Mouse (Mus musculus) neural tube, embryonic 12.5 days (tissue): ENCODE data around the gene Entpd7. TPM values are rescaled to one million over a fixed set of nuclear protein-coding genes. Genes with fewer than 3 reads are reported as not detected.

Experiments used
- ATAC-seq: fragments of 200-750 bp; cut with Nextera tagmentation; 2 replicates; pipeline ENCODE4 v1.8.0; 2017; ENCODE audit warnings: low read depth, mild to moderate bottlenecking, moderate TSS enrichment, moderate library complexity; ENCODE audit not compliant: low FRiP score
- H3K27ac ChIP-seq: fragments of 300-500 bp; sonication (generic); 2 replicates; pipeline ENCODE4 v1.5.1; 2016
- H3K27me3 ChIP-seq: fragments of 300-500 bp; sonication (generic); replicated peaks from 2 replicates; pipeline ENCODE4 v1.6.1; 2016; ENCODE audit warnings: mild to moderate bottlenecking
- H3K36me3 ChIP-seq: fragments of 300-500 bp; sonication (generic); 2 replicates; pipeline ENCODE4 v1.6.1; 2016; ENCODE audit warnings: mild to moderate bottlenecking
- H3K4me1 ChIP-seq: fragments of 300-500 bp; sonication (generic); 2 replicates; pipeline ENCODE4 v1.6.1; 2016
- H3K4me2 ChIP-seq: fragments of 300-500 bp; sonication (generic); replicated peaks from 2 replicates; pipeline ENCODE4 v1.6.1; 2016; ENCODE audit warnings: mild to moderate bottlenecking
- H3K4me3 ChIP-seq: fragments of 300-500 bp; sonication (generic); 2 replicates; pipeline ENCODE4 v1.5.1; 2016
- H3K9ac ChIP-seq: fragments of 300-500 bp; sonication (generic); 2 replicates; pipeline ENCODE4 v1.6.1; 2016; ENCODE audit warnings: mild to moderate bottlenecking
- H3K9me3 ChIP-seq: fragments of 300-500 bp; sonication (generic); 2 replicates; pipeline ENCODE4 v1.6.1; 2016; ENCODE audit warnings: mild to moderate bottlenecking
- WGBS: fragments of 180-500 bp; shearing (Covaris S2); methylation state at CpG from one replicate; pipeline ENCODE4 v1.1.7; 2016; 5-methylcytosine and 5-hydroxymethylcytosine counted together
- polyA plus RNA-seq: library from polyadenylated mRNA; unstranded; fragments of >200 nt; fragmentation: Nextera tagmentation; extraction: Ambion mirVana; gene quantifications from 2 replicates; pipeline ENCODE4 v1.2.1, GENCODE M21; 2016

The Entpd7 gene
- polyA plus RNA-seq, 1 experiment from 2014 or later = 12.2 TPM

DNA sequence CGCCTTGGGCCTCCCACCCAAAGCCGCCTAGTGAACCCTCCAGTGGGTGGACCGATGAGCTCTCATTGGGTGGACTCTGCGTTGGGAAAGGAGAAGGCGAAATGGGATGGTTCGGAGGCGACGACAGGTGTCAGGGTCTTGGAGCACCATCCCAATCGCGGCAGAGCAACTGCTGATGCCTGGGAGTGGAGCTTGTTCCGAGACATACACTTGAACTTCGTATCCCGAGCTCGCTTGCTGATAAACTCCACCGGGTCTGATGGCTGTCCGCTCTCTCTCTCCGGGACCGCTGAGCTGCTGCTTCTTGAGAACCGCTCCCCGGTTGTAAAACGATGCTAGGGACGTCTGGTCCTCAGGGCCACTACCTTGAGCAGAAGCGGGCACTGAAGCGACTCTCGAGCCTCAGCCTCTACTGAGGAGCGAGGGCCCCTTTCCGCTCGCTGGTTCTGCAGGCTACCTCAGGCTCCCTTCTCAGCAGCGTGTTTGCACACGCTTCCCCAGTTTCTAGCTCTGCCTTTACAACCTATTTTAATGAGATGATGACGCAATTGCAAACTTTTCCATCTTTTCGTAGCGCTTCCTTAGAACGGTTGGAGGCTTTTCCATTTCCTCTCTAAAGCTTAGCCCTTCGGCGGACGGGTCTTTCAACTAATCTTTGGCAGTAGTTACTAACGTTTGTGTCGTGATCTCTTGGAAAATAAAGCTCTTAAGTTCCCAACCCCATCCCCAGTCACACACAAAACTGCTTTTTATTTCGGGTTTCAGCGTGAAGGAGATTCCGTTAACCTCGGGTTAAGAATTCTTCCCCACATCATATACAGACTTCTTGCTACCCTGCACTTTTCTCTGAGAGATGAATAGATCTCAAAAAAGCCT lies 13.7 kb upstream of the Entpd7 start:
- H3K4me2 ChIP-seq = peak overlapping the region; percentile 88
- H3K9me3 ChIP-seq = no peaks in the 10 kb centered on the region
- no peaks in the 10 kb centered on the region for H3K36me3 ChIP-seq
- peak overlapping the region; percentile 90 for H3K27ac ChIP-seq
- peak; percentile 8; the same call in 1 of the 2 replicates for ATAC-seq
- H3K4me3 ChIP-seq = peak overlapping the region; percentile 56
- H3K27me3 ChIP-seq = no peaks in the 10 kb centered on the region
- 2% methylated on average over 43 of the region's 43 CpGs for WGBS
- peaks cover 18% of the 10 kb centered on the region for H3K4me1 ChIP-seq
- peak overlapping the region; percentile 66 for H3K9ac ChIP-seq

DNA sequence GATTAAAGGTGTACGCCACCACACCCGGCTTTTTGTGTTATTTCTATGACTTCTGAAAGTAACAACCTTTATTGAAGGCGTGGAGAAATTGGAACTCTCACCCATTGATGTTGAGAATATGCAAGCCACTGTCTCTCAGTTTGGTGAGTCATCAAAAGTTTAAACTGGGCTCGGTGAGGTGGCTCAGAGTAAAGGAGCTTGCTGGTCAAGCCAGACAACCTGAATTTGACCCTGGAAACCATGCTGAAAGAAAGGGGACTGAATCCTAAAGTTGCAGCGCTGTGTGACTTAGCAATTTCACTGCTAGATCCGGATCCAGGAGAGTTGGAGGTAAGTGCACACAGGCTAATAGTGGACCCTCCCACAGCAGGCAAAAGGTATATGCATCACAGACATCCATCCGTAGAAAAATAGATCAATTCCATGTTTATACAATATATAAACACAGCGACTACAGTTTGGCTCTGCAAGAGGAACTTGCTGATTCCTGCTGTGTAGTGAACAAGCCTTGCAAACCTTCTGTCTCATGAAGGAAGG lies 10.9 kb upstream of the Entpd7 start:
- H3K36me3 ChIP-seq = no peaks in the 10 kb centered on the region
- no peak for ATAC-seq
- 82% methylated on average over 8 of the region's 8 CpGs for WGBS
- no peaks in the 10 kb centered on the region for H3K9me3 ChIP-seq
- peaks cover 11% of the 10 kb centered on the region for H3K4me1 ChIP-seq
- no peak overlapping the region for H3K9ac ChIP-seq
- H3K4me2 ChIP-seq = no peak overlapping the region
- H3K4me3 ChIP-seq = no peak overlapping the region
- H3K27me3 ChIP-seq = no peaks in the 10 kb centered on the region
- H3K27ac ChIP-seq = no peak overlapping the region

DNA sequence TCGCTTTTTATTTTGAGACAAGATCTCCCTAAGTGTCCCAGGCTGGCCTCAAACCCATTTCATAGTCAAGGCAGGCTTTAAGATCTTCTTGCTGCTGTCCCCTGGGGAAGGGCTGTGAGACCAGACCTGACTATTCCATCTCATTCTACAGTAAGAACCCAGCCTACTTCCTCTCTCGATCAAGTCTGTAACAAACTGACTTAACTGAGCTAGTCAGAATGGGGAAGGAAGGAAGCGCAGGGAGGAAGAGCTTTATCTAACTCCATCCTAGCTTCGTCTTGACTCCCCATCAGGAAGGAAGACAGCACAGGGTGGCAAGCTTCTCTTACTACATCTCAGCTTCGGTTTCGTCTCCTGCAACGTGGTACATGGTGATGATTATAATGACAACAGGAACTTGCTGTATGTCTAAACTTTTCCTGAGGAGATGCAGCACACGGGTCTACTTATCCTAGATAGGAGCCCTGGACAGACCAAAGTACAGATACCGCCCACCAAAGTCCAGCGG lies 9.9 kb upstream of the Entpd7 start:
- H3K4me3 ChIP-seq = no peak overlapping the region
- H3K4me1 ChIP-seq = peaks cover 8% of the 10 kb centered on the region
- H3K9ac ChIP-seq = no peak overlapping the region
- no peak overlapping the region for H3K27ac ChIP-seq
- no peaks in the 10 kb centered on the region for H3K27me3 ChIP-seq
- H3K9me3 ChIP-seq = no peaks in the 10 kb centered on the region
- H3K36me3 ChIP-seq = no peaks in the 10 kb centered on the region
- ATAC-seq = no peak
- H3K4me2 ChIP-seq = no peak overlapping the region
- WGBS = 84% methylated on average over 10 of the region's 10 CpGs

DNA sequence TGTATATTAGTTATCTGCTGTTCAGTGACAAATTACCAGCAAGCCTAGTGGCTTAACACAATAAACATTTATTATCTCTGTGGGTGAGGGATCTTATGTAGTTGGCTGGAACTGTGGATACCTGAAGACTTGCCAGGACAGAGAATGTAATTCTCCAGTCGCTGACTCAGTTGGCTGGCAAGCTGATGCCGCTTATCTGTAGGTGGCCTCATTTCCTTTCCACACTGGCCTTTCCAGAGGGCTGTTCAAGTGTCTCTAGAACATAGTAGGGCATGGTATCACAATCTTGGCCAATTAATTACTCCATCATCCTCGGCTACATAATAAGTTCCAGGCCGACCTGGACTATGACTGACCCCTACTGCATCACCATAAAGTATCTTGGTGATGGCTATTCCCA lies 7.9 kb upstream of the Entpd7 start:
- Histone ChIP-seq H3K4me3 (no peak overlapping the region), H3K27me3 (no peaks in the 10 kb centered on the region), H3K27ac (no peak overlapping the region), H3K4me2 (no peak overlapping the region), H3K9ac (no peak overlapping the region), H3K36me3 (no peaks in the 10 kb centered on the region), H3K4me1 (peaks cover 2% of the 10 kb centered on the region; the same call in 1 of the 2 replicates), H3K9me3 (no peaks in the 10 kb centered on the region)
- WGBS = 92% methylated on average over 4 of the region's 4 CpGs
- ATAC-seq = no peak

DNA sequence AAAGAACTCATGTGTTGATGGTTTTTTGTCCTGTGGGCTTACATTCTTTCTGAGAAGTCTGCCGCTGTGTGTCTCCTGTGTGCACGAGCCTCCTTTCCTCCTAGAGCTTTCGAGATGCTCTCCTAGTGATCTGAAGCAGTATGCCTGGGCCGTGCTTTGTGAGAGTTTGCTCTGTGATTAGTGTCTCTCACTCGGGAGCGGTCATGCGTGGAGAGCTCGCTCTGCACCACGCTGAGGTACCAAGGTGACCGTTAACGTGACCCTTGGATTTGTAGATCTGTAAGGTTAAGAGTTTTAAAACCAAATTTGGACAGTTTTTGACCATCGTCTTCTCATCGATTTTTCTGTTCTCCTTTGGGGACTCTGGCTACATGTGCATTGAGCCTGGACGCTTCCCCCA lies 3.3 kb downstream of the Entpd7 start:
- H3K36me3 ChIP-seq = peaks cover 3% of the 10 kb centered on the region; the same call in 1 of the 2 replicates
- no peak overlapping the region for H3K9ac ChIP-seq
- no peaks in the 10 kb centered on the region for H3K27me3 ChIP-seq
- no peak overlapping the region for H3K4me3 ChIP-seq
- WGBS = 77% methylated on average over 14 of the region's 14 CpGs
- peaks cover 16% of the 10 kb centered on the region for H3K4me1 ChIP-seq
- H3K9me3 ChIP-seq = no peaks in the 10 kb centered on the region
- ATAC-seq = no peak
- H3K27ac ChIP-seq = no peak overlapping the region
- no peak overlapping the region for H3K4me2 ChIP-seq

DNA sequence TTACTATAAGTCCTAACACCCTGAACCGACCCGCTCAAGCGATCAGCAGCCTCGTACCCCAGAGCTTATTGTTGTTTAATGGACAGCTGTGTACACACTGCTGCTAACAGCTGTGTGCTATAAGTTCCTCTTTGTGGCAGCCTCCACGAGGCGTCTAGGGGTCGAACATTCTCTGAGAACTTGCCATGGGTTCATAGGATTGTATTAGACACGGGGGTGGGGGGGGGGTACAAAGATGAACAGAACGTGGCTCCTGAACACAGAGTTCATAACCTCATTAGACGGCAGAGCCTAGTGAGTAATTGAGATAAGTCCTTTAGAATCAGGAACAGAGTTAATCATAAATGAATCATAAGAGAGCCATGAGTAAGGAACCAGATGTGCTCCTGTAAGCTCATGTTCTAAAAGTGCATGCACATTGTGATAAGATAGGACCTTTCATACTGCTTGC lies 6.1 kb downstream of the Entpd7 start:
- Histone ChIP-seq H3K4me1 (peaks cover 9% of the 10 kb centered on the region), H3K27ac (no peak overlapping the region), H3K4me2 (no peak overlapping the region), H3K27me3 (no peaks in the 10 kb centered on the region), H3K36me3 (peaks cover 9% of the 10 kb centered on the region), H3K4me3 (no peak overlapping the region), H3K9ac (no peak overlapping the region), H3K9me3 (no peaks in the 10 kb centered on the region)
- WGBS = 36% methylated on average over 10 of the region's 10 CpGs
- no peak for ATAC-seq

DNA sequence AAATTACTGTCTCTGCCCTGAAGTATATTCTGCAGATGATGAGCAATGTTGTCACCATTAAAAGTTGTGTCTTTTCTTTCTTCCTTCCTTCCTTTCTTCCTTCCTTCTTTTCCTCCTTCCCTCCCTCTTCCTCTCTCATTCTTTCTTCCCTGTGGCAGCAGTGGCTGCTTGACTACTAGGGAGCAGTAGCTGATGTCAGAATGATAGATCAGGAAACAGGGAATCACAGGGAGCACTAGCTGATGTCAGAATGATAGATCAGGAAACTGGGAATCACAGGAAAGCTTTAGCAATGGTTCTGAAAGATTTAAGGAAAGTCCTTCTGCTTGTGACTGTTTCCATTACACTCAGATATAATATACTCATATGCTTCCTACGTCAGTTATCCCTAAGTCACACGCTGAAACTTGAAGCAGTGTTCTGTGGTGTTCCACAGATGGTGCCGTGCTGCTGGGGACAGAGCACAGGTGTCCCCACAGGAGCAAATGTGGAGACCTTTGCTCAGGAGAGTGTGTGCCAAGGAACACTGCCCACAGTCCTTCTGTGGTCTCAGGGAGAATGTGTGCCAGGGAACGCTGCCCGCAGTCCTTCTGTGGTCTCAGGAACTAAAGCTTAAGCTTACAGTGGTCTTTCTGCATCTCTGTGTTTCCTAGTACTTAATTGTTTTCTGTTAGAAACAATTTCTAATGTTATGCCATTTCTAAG lies 8.3 kb downstream of the Entpd7 start:
- 0 out of 2 replicates have a peak overlapping the region, but pooled peaks have one; percentile 5 for H3K9ac ChIP-seq
- ATAC-seq = no peak
- H3K4me1 ChIP-seq = peaks cover 4% of the 10 kb centered on the region; the same call in 1 of the 2 replicates
- H3K4me2 ChIP-seq = no peak overlapping the region
- whole genome bisulfite sequencing = 92% methylated on average over 5 of the region's 5 CpGs
- no peaks in the 10 kb centered on the region for H3K27me3 ChIP-seq
- peaks cover 21% of the 10 kb centered on the region for H3K36me3 ChIP-seq
- no peaks in the 10 kb centered on the region for H3K9me3 ChIP-seq
- H3K4me3 ChIP-seq = no peak overlapping the region
- H3K27ac ChIP-seq = no peak overlapping the region

DNA sequence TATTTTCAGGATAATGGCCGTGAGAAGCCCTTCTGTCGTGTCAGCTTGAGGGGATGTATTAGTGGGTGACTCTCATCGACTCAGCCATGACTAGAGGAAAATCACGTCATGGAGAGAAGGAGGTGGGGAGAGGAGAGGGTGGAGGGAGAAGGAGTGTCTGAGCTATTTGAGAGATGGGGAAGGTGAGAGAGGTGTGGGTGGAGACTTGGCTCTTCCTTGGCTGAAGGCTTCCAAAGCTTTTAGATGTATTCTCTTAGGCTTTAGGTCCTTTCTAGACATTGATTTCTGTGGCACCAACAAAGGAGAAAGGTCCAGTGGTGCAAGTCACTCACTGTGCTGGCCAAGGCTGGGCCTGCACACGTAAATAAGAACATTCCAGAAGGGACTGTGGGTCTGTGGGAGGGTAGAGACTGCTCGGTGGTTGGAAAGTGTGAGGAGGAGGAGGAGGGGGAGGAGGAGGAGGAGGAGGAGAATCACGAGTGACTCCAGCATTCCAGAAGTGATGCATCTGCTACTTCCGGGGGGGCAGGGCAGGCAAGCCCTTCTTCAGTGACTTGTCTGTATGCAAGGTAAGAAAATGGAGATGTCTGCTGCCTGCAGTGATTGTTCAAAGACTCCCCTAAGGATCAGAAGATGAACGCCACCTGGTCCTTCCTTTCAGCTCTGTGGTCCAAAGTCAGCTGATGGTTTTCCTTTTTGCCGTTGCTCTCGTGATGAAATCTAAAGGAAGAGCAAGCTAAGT lies 9.7 kb downstream of the Entpd7 start:
- Histone ChIP-seq H3K4me2 (no peak overlapping the region), H3K27me3 (no peaks in the 10 kb centered on the region), H3K9ac (no peak overlapping the region), H3K27ac (no peak overlapping the region), H3K4me3 (no peak overlapping the region), H3K4me1 (peaks cover 4% of the 10 kb centered on the region; the same call in 1 of the 2 replicates), H3K36me3 (peaks cover 26% of the 10 kb centered on the region), H3K9me3 (no peaks in the 10 kb centered on the region)
- WGBS = 83% methylated on average over 11 of the region's 11 CpGs
- ATAC-seq = no peak

DNA sequence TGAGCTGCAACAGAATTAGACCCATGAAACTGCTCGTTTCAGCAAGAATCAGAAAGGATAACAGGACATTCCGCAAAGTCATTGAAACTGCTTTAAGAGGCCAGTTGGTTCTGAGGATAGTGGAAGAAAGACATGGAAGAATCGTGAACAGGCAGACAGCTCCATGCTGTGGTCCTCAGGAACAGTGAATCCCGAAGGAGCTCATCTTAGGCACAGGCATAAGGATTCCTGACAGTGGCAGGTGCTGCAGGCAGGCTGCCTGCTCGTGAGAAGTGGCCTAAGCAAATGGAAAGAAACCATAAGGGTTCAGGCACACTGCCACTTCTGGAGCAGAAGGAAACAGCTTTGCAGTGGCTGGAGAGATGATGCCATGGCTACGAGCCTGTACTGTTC lies 10.3 kb downstream of the Entpd7 start:
- Histone ChIP-seq H3K4me1 (peaks cover 4% of the 10 kb centered on the region; the same call in 1 of the 2 replicates), H3K27me3 (no peaks in the 10 kb centered on the region), H3K36me3 (peaks cover 31% of the 10 kb centered on the region), H3K4me3 (no peak overlapping the region), H3K9ac (no peak overlapping the region), H3K4me2 (no peak overlapping the region), H3K9me3 (no peaks in the 10 kb centered on the region), H3K27ac (no peak overlapping the region)
- no peak for ATAC-seq
- 85% methylated on average over 6 of the region's 6 CpGs for WGBS

DNA sequence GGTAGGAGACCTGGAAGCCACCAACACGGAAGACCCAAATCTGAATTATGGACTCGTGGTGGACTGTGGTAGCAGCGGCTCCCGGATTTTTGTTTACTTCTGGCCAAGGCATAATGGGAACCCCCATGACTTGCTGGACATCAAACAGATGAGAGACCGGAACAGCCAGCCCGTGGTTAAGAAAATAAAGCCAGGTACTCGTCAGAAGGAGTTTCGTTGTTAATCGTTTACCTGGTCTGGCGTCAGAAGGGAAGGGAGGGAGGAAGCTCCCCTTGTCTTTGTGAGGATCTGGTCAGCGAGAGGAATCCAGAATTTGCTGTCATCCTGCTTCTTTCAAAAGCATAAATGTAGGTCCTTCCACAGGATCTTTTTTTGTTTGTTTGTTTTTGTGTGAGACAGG lies 14.7 kb downstream of the Entpd7 start:
- Histone ChIP-seq H3K27ac (no peak overlapping the region), H3K4me2 (no peak overlapping the region), H3K36me3 (peaks cover 61% of the 10 kb centered on the region), H3K9me3 (no peaks in the 10 kb centered on the region), H3K9ac (no peak overlapping the region), H3K4me3 (no peak overlapping the region), H3K4me1 (no peaks in the 10 kb centered on the region), H3K27me3 (no peaks in the 10 kb centered on the region)
- ATAC-seq = no peak
- WGBS = 90% methylated on average over 11 of the region's 11 CpGs

DNA sequence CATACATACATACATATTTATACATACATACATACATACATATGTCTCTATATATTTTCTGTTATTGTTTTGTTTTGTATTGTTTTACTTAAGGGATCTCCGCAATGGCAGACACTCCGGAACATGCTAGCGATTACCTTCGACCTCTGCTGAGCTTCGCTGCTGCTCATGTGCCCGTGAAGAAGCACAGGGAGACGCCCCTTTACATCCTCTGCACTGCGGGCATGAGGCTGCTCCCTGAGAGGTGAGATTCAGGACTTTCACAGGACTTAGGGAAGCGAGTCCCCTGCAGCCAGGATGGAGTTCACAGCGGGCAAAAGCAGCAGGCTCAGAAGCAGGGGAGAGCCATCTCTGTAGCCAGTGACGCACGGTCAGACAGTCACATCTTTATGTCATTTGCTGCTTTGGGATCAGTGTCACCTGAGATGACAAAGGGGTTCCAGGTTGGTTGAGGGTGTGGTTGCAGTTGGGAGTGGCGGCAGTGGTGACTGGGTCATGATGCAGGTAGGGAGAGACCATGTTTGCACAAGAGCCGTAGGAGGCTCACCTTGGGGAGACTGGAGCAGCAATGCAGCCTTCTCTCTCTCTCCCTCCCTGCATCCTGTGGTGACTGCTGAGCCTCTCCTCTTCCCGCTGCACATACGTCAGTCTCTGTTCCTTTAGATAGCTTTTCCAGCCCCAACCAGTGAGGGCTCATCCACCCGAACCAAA lies 15.5 kb downstream of the Entpd7 start:
- Histone ChIP-seq H3K9ac (no peak overlapping the region), H3K4me1 (no peaks in the 10 kb centered on the region), H3K4me2 (no peak overlapping the region), H3K4me3 (no peak overlapping the region), H3K9me3 (no peaks in the 10 kb centered on the region), H3K36me3 (peaks cover 62% of the 10 kb centered on the region), H3K27ac (no peak overlapping the region), H3K27me3 (no peaks in the 10 kb centered on the region)
- ATAC-seq = no peak
- 92% methylated on average over 17 of the region's 17 CpGs for WGBS
